Mouse (Mus musculus): ENCODE measurements around the gene Capns2. TPM values are rescaled to one million over a fixed set of nuclear protein-coding genes. Genes with fewer than 3 reads are reported as not detected.
"Not testable (repeated sequence)": the region's sequence is repeated elsewhere in the genome, so short reads cannot be mapped to it uniquely, and the experiment has no call there.

The Capns2 gene
- polyA plus RNA-seq, 1 experiment from 2014 or later: 0.40 TPM

GRCm38 (mm10) chr8:92870281-92870680 lies 30.9 kb upstream of the Capns2 start:
- DNase-seq (ENCODE audit: low spot score) (peak; percentile 67), ATAC-seq (ENCODE audit: insufficient number of reproducible peaks, low FRiP score, low TSS enrichment, low read depth) (no peak)
- H3K4me3 ChIP-seq (ENCODE audit: low read depth, low read length): no peak overlapping the region
- no peaks in the 10 kb centered on the region for H3K27me3 ChIP-seq (ENCODE audit: control insufficient read depth, insufficient read depth, low read length)
- WGBS: 6% methylated on average over 7 of the region's 7 CpGs
- no peaks in the 10 kb centered on the region for H3K36me3 ChIP-seq (ENCODE audit: control insufficient read depth, insufficient read depth, low read length)
- no peak overlapping the region for H3K9ac ChIP-seq (ENCODE audit: low read length)
- H3K4me2 ChIP-seq (ENCODE audit: low read depth, severe bottlenecking): no peak overlapping the region
- H3K4me1 ChIP-seq (ENCODE audit: control insufficient read depth, insufficient read depth, low read length): peaks cover 5% of the 10 kb centered on the region; the same call in 1 of the 2 replicates
- H3K9me3 ChIP-seq (ENCODE audit: control insufficient read depth, low read length): no peaks in the 10 kb centered on the region
- H3K27ac ChIP-seq (replicated peaks; ENCODE audit: low read depth, low read length): no peak overlapping the region

- WGBS: 49% methylated on average over 10 of the region's 10 CpGs
- DNase-seq (ENCODE audit: low spot score): no peak
- Histone ChIP-seq H3K4me3 (ENCODE audit: low read depth, low read length) (no peak overlapping the region), H3K36me3 (ENCODE audit: control insufficient read depth, insufficient read depth, low read length) (no peaks in the 10 kb centered on the region), H3K27me3 (ENCODE audit: control insufficient read depth, insufficient read depth, low read length) (no peaks in the 10 kb centered on the region), H3K4me2 (ENCODE audit: low read depth, severe bottlenecking) (no peak overlapping the region), H3K9ac (ENCODE audit: low read length) (no peak overlapping the region), H3K27ac (replicated peaks; ENCODE audit: low read depth, low read length) (no peak overlapping the region), H3K4me1 (ENCODE audit: control insufficient read depth, insufficient read depth, low read length) (peaks cover 5% of the 10 kb centered on the region; the same call in 1 of the 2 replicates), H3K9me3 (ENCODE audit: control insufficient read depth, low read length) (no peaks in the 10 kb centered on the region)
- ATAC-seq (ENCODE audit: insufficient number of reproducible peaks, low FRiP score, low TSS enrichment, low read depth): no peak
Measured at GRCm38 (mm10) chr8:92872063-92872759, 29.0 kb upstream of the Capns2 start.

- no peaks in the 10 kb centered on the region for H3K9me3 ChIP-seq (ENCODE audit: control insufficient read depth, low read length)
- H3K36me3 ChIP-seq (ENCODE audit: control insufficient read depth, insufficient read depth, low read length): no peaks in the 10 kb centered on the region
- DNase-seq (ENCODE audit: low spot score): no peak
- no peak overlapping the region for H3K9ac ChIP-seq (ENCODE audit: low read length)
- WGBS: 90% methylated on average over 10 of the region's 10 CpGs
- no peak overlapping the region for H3K4me3 ChIP-seq (ENCODE audit: low read depth, low read length)
- no peaks in the 10 kb centered on the region for H3K27me3 ChIP-seq (ENCODE audit: control insufficient read depth, insufficient read depth, low read length)
- no peak overlapping the region for H3K4me2 ChIP-seq (ENCODE audit: low read depth, severe bottlenecking)
- H3K4me1 ChIP-seq (ENCODE audit: control insufficient read depth, insufficient read depth, low read length): no peaks in the 10 kb centered on the region
- ATAC-seq (ENCODE audit: insufficient number of reproducible peaks, low FRiP score, low TSS enrichment, low read depth): no peak
- H3K27ac ChIP-seq (replicated peaks; ENCODE audit: low read depth, low read length): no peak overlapping the region
Measured at GRCm38 (mm10) chr8:92875795-92876194, 25.4 kb upstream of the Capns2 start.

- H3K4me3 ChIP-seq (ENCODE audit: low read depth, low read length): no peak overlapping the region
- no peak for DNase-seq (ENCODE audit: low spot score)
- no peak overlapping the region for H3K4me2 ChIP-seq (ENCODE audit: low read depth, severe bottlenecking)
- H3K4me1 ChIP-seq (ENCODE audit: control insufficient read depth, insufficient read depth, low read length): peaks cover 7% of the 10 kb centered on the region
- H3K36me3 ChIP-seq (ENCODE audit: control insufficient read depth, insufficient read depth, low read length): no peaks in the 10 kb centered on the region
- no peaks in the 10 kb centered on the region for H3K9me3 ChIP-seq (ENCODE audit: control insufficient read depth, low read length)
- no peak overlapping the region for H3K9ac ChIP-seq (ENCODE audit: low read length)
- ATAC-seq (ENCODE audit: insufficient number of reproducible peaks, low FRiP score, low TSS enrichment, low read depth): no peak
- H3K27me3 ChIP-seq (ENCODE audit: control insufficient read depth, insufficient read depth, low read length): no peaks in the 10 kb centered on the region
- 72% methylated on average over 4 of the region's 4 CpGs for WGBS
- no peak overlapping the region for H3K27ac ChIP-seq (replicated peaks; ENCODE audit: low read depth, low read length)
Measured at GRCm38 (mm10) chr8:92881247-92881646, 20.0 kb upstream of the Capns2 start.

- H3K9ac ChIP-seq (ENCODE audit: low read length): no peak overlapping the region
- H3K4me2 ChIP-seq (ENCODE audit: low read depth, severe bottlenecking): no peak overlapping the region
- no peak for ATAC-seq (ENCODE audit: insufficient number of reproducible peaks, low FRiP score, low TSS enrichment, low read depth)
- H3K4me1 ChIP-seq (ENCODE audit: control insufficient read depth, insufficient read depth, low read length): peaks cover 7% of the 10 kb centered on the region
- H3K4me3 ChIP-seq (ENCODE audit: low read depth, low read length): no peak overlapping the region
- no peaks in the 10 kb centered on the region for H3K27me3 ChIP-seq (ENCODE audit: control insufficient read depth, insufficient read depth, low read length)
- WGBS: 58% methylated on average over 2 of the region's 2 CpGs
- no peak overlapping the region for H3K27ac ChIP-seq (replicated peaks; ENCODE audit: low read depth, low read length)
- no peak for DNase-seq (ENCODE audit: low spot score)
- no peaks in the 10 kb centered on the region for H3K9me3 ChIP-seq (ENCODE audit: control insufficient read depth, low read length)
- H3K36me3 ChIP-seq (ENCODE audit: control insufficient read depth, insufficient read depth, low read length): no peaks in the 10 kb centered on the region
Measured at GRCm38 (mm10) chr8:92883771-92884170, 17.4 kb upstream of the Capns2 start.

- not testable (repeated sequence) for DNase-seq (ENCODE audit: low spot score); ATAC-seq (ENCODE audit: insufficient number of reproducible peaks, low FRiP score, low TSS enrichment, low read depth)
Measured at GRCm38 (mm10) chr8:92892216-92892615, 9.0 kb upstream of the Capns2 start.

GRCm38 (mm10) chr8:92893870-92894269 lies 7.3 kb upstream of the Capns2 start:
- ATAC-seq (ENCODE audit: insufficient number of reproducible peaks, low FRiP score, low TSS enrichment, low read depth) (no peak), DNase-seq (ENCODE audit: low spot score) (no peak)
- Histone ChIP-seq H3K27ac (replicated peaks; ENCODE audit: low read depth, low read length) (no peak overlapping the region), H3K9me3 (ENCODE audit: control insufficient read depth, low read length) (no peaks in the 10 kb centered on the region), H3K36me3 (ENCODE audit: control insufficient read depth, insufficient read depth, low read length) (no peaks in the 10 kb centered on the region), H3K4me2 (ENCODE audit: low read depth, severe bottlenecking) (no peak overlapping the region), H3K4me3 (ENCODE audit: low read depth, low read length) (no peak overlapping the region), H3K9ac (ENCODE audit: low read length) (no peak overlapping the region), H3K4me1 (ENCODE audit: control insufficient read depth, insufficient read depth, low read length) (no peaks in the 10 kb centered on the region), H3K27me3 (ENCODE audit: control insufficient read depth, insufficient read depth, low read length) (no peaks in the 10 kb centered on the region)
- 85% methylated on average over 2 of the region's 2 CpGs for WGBS

More at GRCm38 (mm10) chr8:92892216-92892615, 9.0 kb upstream of the Capns2 start:
- 31% methylated on average over 3 of the region's 3 CpGs for WGBS
- not testable (repeated sequence) for H3K27me3 ChIP-seq (ENCODE audit: control insufficient read depth, insufficient read depth, low read length); H3K4me2 ChIP-seq (ENCODE audit: low read depth, severe bottlenecking); H3K9me3 ChIP-seq (ENCODE audit: control insufficient read depth, low read length); H3K4me1 ChIP-seq (ENCODE audit: control insufficient read depth, insufficient read depth, low read length); H3K4me3 ChIP-seq (ENCODE audit: low read depth, low read length); H3K27ac ChIP-seq (replicated peaks; ENCODE audit: low read depth, low read length); H3K36me3 ChIP-seq (ENCODE audit: control insufficient read depth, insufficient read depth, low read length); H3K9ac ChIP-seq (ENCODE audit: low read length)

- WGBS: 89% methylated on average over 7 of the region's 7 CpGs
Measured at GRCm38 (mm10) chr8:92895053-92895452, 6.2 kb upstream of the Capns2 start.

GRCm38 (mm10) chr8:92896056-92896455 lies 5.2 kb upstream of the Capns2 start:
- H3K9me3 ChIP-seq (ENCODE audit: control insufficient read depth, low read length): no peaks in the 10 kb centered on the region
- H3K9ac ChIP-seq (ENCODE audit: low read length): no peak overlapping the region
- no peak overlapping the region for H3K4me2 ChIP-seq (ENCODE audit: low read depth, severe bottlenecking)
- whole genome bisulfite sequencing: 83% methylated on average over 1 of the region's 1 CpGs
- no peaks in the 10 kb centered on the region for H3K4me1 ChIP-seq (ENCODE audit: control insufficient read depth, insufficient read depth, low read length)
- H3K4me3 ChIP-seq (ENCODE audit: low read depth, low read length): no peak overlapping the region
- no peaks in the 10 kb centered on the region for H3K36me3 ChIP-seq (ENCODE audit: control insufficient read depth, insufficient read depth, low read length)
- no peak overlapping the region for H3K27ac ChIP-seq (replicated peaks; ENCODE audit: low read depth, low read length)
- no peaks in the 10 kb centered on the region for H3K27me3 ChIP-seq (ENCODE audit: control insufficient read depth, insufficient read depth, low read length)
- ATAC-seq (ENCODE audit: insufficient number of reproducible peaks, low FRiP score, low TSS enrichment, low read depth): no peak
- DNase-seq (ENCODE audit: low spot score): no peak

More at GRCm38 (mm10) chr8:92895053-92895452, 6.2 kb upstream of the Capns2 start:
- Histone ChIP-seq H3K4me1 (ENCODE audit: control insufficient read depth, insufficient read depth, low read length) (no peaks in the 10 kb centered on the region), H3K9ac (ENCODE audit: low read length) (no peak overlapping the region), H3K36me3 (ENCODE audit: control insufficient read depth, insufficient read depth, low read length) (no peaks in the 10 kb centered on the region), H3K9me3 (ENCODE audit: control insufficient read depth, low read length) (no peaks in the 10 kb centered on the region), H3K27me3 (ENCODE audit: control insufficient read depth, insufficient read depth, low read length) (no peaks in the 10 kb centered on the region), H3K27ac (replicated peaks; ENCODE audit: low read depth, low read length) (no peak overlapping the region), H3K4me3 (ENCODE audit: low read depth, low read length) (no peak overlapping the region), H3K4me2 (ENCODE audit: low read depth, severe bottlenecking) (no peak overlapping the region)
- DNase-seq (ENCODE audit: low spot score) (no peak), ATAC-seq (ENCODE audit: insufficient number of reproducible peaks, low FRiP score, low TSS enrichment, low read depth) (no peak)

Data from limb, embryonic 11.5 days (tissue).